ENCODE assay signal across 20 mouse cellular contexts in the genomic region with DNA sequence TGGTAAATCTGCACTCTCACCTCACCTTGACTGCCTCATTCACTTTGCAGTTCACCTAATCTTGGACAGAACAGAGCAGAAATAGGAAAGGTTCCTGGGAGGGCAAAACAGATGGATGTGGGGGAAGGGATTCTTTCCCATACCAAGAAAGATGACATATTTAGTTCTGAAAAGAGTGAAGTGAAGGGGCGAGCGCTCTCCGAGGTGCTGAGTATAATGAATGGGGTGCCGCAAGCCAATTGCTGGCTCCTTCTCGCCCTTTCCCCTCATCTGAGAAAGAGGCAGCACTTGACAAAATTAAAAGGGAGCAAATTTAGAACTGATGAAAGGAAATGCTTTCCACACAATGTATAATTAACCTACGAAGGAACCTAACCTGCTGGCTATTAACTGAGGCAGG.
DNase-seq lines count a peak whose midpoint lies in the region; ATAC-seq and TF ChIP-seq lines count a peak whose summit lies in the region.
"Had no signal": no experiment of that assay in that cellular context is flagged by ENCODE, and none has a peak within 500 bp of the region (broad histone marks: within the 10 kb centered on the region; RNA-seq: fewer than 3 reads in every experiment).

No protein-coding gene starts in this region.

- no peaks in the 10 kb centered on the region for H3K9me3 ChIP-seq in kidney, postnatal 0 days (replicated peaks; ENCODE audit: low read length)
- H3K9me3 ChIP-seq in embryonic facial prominence, embryonic 14.5 days (ENCODE audit: control insufficient read depth, low read length): no peaks in the 10 kb centered on the region
- H3K9me3 ChIP-seq: embryonic facial prominence, embryonic 13.5 days; forebrain, embryonic 15.5 days; heart, embryonic 12.5 days; hindbrain, embryonic 12.5 days; limb, embryonic 12.5 days had no signal

- no peak for ATAC-seq in kidney, postnatal 0 days (replicated peaks; ENCODE audit: low FRiP score, low read depth)
- no peak for ATAC-seq in embryonic facial prominence, embryonic 14.5 days (ENCODE audit: low read depth)
- ATAC-seq: CD4-positive, CD25-positive, alpha-beta regulatory T cell, adult 4 months; forebrain, embryonic 15.5 days; Patski had no signal

- no peak overlapping the region for H3K4me2 ChIP-seq in kidney, postnatal 0 days (ENCODE audit: low read length)
- no peak overlapping the region for H3K4me2 ChIP-seq in embryonic facial prominence, embryonic 14.5 days (ENCODE audit: low read depth, low read length)
- H3K4me2 ChIP-seq: embryonic facial prominence, embryonic 13.5 days; forebrain, embryonic 15.5 days; heart, embryonic 12.5 days; hindbrain, embryonic 12.5 days; limb, embryonic 12.5 days had no signal

- H3K4me1 ChIP-seq in kidney, postnatal 0 days (replicated peaks; ENCODE audit: insufficient read depth, low read length): no peaks in the 10 kb centered on the region
- H3K4me1 ChIP-seq in embryonic facial prominence, embryonic 14.5 days (ENCODE audit: control insufficient read depth, insufficient read depth, low read length): no peaks in the 10 kb centered on the region
- H3K4me1 ChIP-seq: embryonic facial prominence, embryonic 13.5 days; heart, embryonic 12.5 days; hindbrain, embryonic 12.5 days; limb, embryonic 12.5 days had no signal

- 46% methylated on average over 6 of the region's 6 CpGs for WGBS in kidney, postnatal 0 days
- 31% methylated on average over 6 of the region's 6 CpGs for WGBS in embryonic facial prominence, embryonic 14.5 days

- H3K4me3 ChIP-seq in kidney, postnatal 0 days (replicated peaks; ENCODE audit: low read depth, low read length): no peak overlapping the region
- H3K4me3 ChIP-seq in embryonic facial prominence, embryonic 14.5 days (ENCODE audit: low read depth, low read length): no peak overlapping the region
- H3K4me3 ChIP-seq in gastrocnemius, adult 2 months: no peak overlapping the region
- H3K4me3 ChIP-seq: embryonic facial prominence, embryonic 13.5 days; forebrain, embryonic 15.5 days; heart, embryonic 12.5 days; hindbrain, embryonic 12.5 days; limb, embryonic 12.5 days had no signal

- no peak overlapping the region for H3K9ac ChIP-seq in kidney, postnatal 0 days (ENCODE audit: low read depth, low read length)
- H3K9ac ChIP-seq in embryonic facial prominence, embryonic 14.5 days (ENCODE audit: low read depth, low read length): no peak overlapping the region
- H3K9ac ChIP-seq: embryonic facial prominence, embryonic 13.5 days; forebrain, embryonic 15.5 days; heart, embryonic 12.5 days; hindbrain, embryonic 12.5 days; limb, embryonic 12.5 days had no signal

- peak; percentile 34 for DNase-seq in kidney, postnatal 0 days (ENCODE audit: low spot score)
- no peak for DNase-seq in kidney, postnatal 14 days
- peak; percentile 2 for DNase-seq in 3T3-L1 (ENCODE audit: low read depth, low spot score)
- peak; percentile 7 for DNase-seq in Muller cell, postnatal 12 days (ENCODE audit: inconsistent ontology term)
- peak; percentile 23 for DNase-seq in embryonic facial prominence, embryonic 14.5 days (ENCODE audit: low spot score)
- no peak for DNase-seq in left cerebral cortex, postnatal 4 days
- DNase-seq in gastrocnemius, adult 2 months: no peak
- no peak for DNase-seq in spleen, postnatal 10 days (ENCODE audit: low spot score in 2 of 2)
- DNase-seq: adrenal gland, adult 2 months; cerebellum, adult 9-10 months; gastrocnemius, postnatal 14 days; kidney, adult 8-10 months; thymus, postnatal 25 days had no signal

- intact Hi-C loops in left cerebral cortex, postnatal 4 days (cut with DNase I): no loop called here
- intact Hi-C loops in gastrocnemius, adult 2 months (cut with DNase I): no loop called here

- TF ChIP-seq CTCF in kidney, postnatal 0 days (IDR thresholded peaks at IDR 0.05; ENCODE audit: low read depth): no peak
- no peak for TF ChIP-seq CTCF in gastrocnemius, adult 2 months (IDR thresholded peaks at IDR 0.05)

- no peaks in the 10 kb centered on the region for H3K27me3 ChIP-seq in kidney, postnatal 0 days (ENCODE audit: insufficient read depth, low read length)
- H3K27me3 ChIP-seq in embryonic facial prominence, embryonic 14.5 days (replicated peaks; ENCODE audit: control insufficient read depth, insufficient read depth, low read length): no peaks in the 10 kb centered on the region
- H3K27me3 ChIP-seq: embryonic facial prominence, embryonic 13.5 days; forebrain, embryonic 15.5 days; heart, embryonic 12.5 days; hindbrain, embryonic 12.5 days; limb, embryonic 12.5 days; Patski had no signal

- no peak overlapping the region for H3K27ac ChIP-seq in kidney, postnatal 0 days
- no peak overlapping the region for H3K27ac ChIP-seq in embryonic facial prominence, embryonic 14.5 days (replicated peaks; ENCODE audit: low read depth, low read length)
- no peak overlapping the region for H3K27ac ChIP-seq in gastrocnemius, adult 2 months
- H3K27ac ChIP-seq: embryonic facial prominence, embryonic 13.5 days; forebrain, embryonic 15.5 days; hindbrain, embryonic 12.5 days; limb, embryonic 12.5 days had no signal

- H3K36me3 ChIP-seq in kidney, postnatal 0 days (ENCODE audit: insufficient read depth, low read length): no peaks in the 10 kb centered on the region
- H3K36me3 ChIP-seq in embryonic facial prominence, embryonic 14.5 days (ENCODE audit: control insufficient read depth, insufficient read depth, low read length): no peaks in the 10 kb centered on the region
- H3K36me3 ChIP-seq: embryonic facial prominence, embryonic 13.5 days; forebrain, embryonic 15.5 days; heart, embryonic 12.5 days; hindbrain, embryonic 12.5 days; limb, embryonic 12.5 days had no signal

Comparison
In these comparisons a context has a peak if more than half of its experiments do, and no peak if none do; other contexts are left out.
1. DNase-seq: peak in kidney, postnatal 0 days (single experiment), 3T3-L1 (single experiment), Muller cell, postnatal 12 days (single experiment) and embryonic facial prominence, embryonic 14.5 days (single experiment); none in kidney, postnatal 14 days (single experiment), left cerebral cortex, postnatal 4 days (single experiment), gastrocnemius, adult 2 months (single experiment) and spleen, postnatal 10 days (0 of 2).